Mouse (Mus musculus) retina, postnatal 7 days (tissue): ENCODE results near the gene Washc4.

Experiments used
- DNase-seq: peaks from one replicate; pipeline ENCODE4 v3.0.0-alpha.2; 2012; ENCODE audit warnings: low read depth, low spot score

Washc4 gene

DNA sequence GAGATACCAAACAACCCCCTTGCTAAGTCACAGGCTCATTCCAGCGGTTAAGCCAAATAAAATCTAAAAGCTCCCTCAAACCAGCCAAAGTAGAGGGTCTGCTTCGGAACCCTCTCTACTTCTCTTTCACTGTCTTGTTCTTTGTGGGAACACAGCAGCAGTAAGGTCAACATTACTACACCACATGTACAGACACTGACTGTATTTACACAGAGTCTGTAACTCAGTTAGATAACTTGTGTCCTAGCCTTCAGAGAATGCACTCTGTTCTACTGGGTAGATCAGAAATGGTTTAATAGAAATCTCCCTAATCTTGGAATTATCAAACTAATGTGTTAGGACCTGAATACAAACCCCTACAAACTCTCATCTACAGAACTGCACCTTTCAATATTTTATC lies 92.6 kb downstream of the Washc4 start:
- DNase-seq = no peak

DNA sequence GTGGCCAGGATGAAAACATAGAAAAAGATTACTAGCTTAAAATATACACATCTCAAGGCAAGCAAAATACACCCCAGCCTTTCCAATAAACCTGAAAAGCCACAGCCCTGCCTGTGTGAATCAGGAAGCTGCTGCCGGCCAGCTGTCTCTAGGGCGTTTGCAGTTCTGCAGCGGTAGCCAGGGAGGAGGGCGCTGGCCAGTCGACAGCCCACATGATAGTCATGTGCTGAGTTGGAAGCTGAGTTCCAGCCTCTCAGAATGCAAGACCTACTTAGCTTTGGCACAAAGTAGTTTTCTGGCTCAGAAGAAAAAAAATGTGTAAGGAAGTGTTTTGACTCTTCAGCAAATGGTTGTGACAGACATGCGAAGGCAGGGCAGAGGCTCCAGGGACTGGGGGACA lies 93.7 kb downstream of the Washc4 start:
- no peak for DNase-seq

GRCm38 (mm10) chr10:83639881-83640386 lies 96.4 kb downstream of the Washc4 start:
- no peak for DNase-seq

DNA sequence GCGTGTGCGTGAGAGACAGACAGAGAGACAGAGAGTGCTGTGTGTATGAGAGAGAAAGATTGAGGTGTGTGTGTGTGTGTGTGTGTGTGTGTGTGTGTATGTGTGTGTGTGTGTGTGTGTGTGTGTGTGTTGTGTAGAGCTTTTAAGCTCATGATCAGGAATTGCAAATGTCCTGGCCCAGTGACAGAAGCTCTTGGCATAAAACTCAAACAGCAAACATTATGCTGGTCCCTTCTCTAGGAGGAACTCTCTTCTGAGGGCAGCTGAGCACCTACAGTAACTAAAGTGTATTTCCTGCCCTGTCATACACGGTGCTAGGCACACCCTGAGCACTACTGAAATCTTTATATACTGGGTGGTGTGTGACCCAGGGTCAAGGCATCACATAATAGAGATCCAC lies 98.1 kb downstream of the Washc4 start:
- no peak for DNase-seq

GRCm38 (mm10) chr10:83644167-83644566 lies 100.6 kb downstream of the Washc4 start:
- no peak for DNase-seq

DNA sequence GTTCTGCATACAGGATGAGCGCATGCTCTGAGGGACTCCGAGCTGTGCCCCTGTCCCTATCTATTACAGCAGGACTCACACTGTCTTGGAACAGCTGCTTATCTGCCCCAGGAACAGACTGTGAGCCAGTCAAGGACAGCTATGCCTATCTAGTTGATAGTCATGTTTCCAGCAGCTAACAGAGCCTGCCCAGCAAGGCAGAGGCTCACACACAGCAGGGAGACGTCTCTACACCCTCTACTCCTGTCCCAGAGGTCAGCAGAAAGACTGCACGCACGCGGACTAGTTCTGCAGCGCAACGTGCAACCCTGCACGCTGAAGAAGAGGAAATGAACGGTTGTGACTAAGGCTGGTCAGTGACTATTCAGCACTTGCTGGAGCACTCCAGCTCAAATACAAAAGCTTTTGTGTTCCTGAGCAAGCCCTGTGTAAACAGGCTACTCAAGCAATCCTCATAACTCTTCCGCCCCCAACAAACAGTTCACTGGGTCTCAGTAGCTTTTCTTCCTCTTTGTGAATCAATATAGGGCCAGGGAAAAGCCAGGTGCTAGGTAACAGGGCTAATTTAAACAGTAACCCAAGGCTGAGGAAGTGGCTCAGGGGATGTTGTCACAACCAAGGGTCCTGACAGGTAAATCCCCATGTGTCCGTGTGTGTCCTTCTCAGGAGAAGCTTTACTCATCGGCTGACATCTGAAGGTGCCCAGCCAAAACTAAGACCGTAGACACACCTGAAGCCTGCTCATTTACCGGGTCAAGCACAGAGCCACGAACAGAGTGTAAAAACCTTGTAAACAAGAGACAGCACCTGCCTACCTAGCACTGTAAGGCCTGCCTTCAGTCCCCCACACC lies 101.5 kb downstream of the Washc4 start:
- no peak for DNase-seq

DNA sequence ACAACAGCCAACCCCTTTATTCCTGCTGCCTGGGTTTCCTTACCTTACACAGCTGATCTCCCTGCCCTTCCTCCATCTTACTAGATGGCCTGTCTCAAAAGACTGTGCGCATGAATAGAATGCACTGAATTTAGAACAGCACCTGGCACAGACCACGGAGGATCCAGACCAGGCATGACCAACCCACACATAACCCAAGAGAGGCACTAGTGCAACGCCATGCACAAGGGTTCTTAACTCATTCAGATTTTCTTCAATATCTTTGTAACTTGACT lies 102.1 kb downstream of the Washc4 start:
- DNase-seq = no peak
